Mouse (Mus musculus) neural tube, embryonic 15.5 days (tissue): Measurements from ENCODE around the gene Uqcc3. TPM values are rescaled to one million over a fixed set of nuclear protein-coding genes. Genes with fewer than 3 reads are reported as not detected.

Source experiments
- ATAC-seq: fragments of 200-750 bp; cut with Nextera tagmentation; 2 replicates; pipeline ENCODE4 v1.8.0; 2017; ENCODE audit warnings: mild to moderate bottlenecking, moderate TSS enrichment, moderate library complexity; ENCODE audit not compliant: low FRiP score
- H3K27ac ChIP-seq: fragments of 300-500 bp; sonication (generic); replicated peaks from 2 replicates; pipeline ENCODE4 v1.5.1; 2015; ENCODE audit warnings: mild to moderate bottlenecking, inconsistent platforms
- H3K27me3 ChIP-seq: fragments of 300-500 bp; sonication (generic); replicated peaks from 2 replicates; pipeline ENCODE4 v1.6.1; 2015; ENCODE audit warnings: inconsistent platforms
- H3K36me3 ChIP-seq: fragments of 300-500 bp; sonication (generic); 2 replicates; pipeline ENCODE4 v1.6.1; 2015; ENCODE audit warnings: inconsistent platforms
- H3K4me1 ChIP-seq: fragments of 300-500 bp; sonication (generic); 2 replicates; pipeline ENCODE4 v1.6.1; 2015; ENCODE audit warnings: inconsistent platforms
- H3K4me2 ChIP-seq: fragments of 300-500 bp; sonication (generic); 2 replicates; pipeline ENCODE4 v1.6.1; 2015; ENCODE audit warnings: inconsistent platforms, mild to moderate bottlenecking, moderate library complexity
- H3K4me3 ChIP-seq: fragments of 300-500 bp; sonication (generic); replicated peaks from 2 replicates; pipeline ENCODE4 v1.5.1; 2015; ENCODE audit warnings: mild to moderate bottlenecking, inconsistent platforms
- H3K9ac ChIP-seq: fragments of 300-500 bp; sonication (generic); replicated peaks from 2 replicates; pipeline ENCODE4 v1.6.1; 2015; ENCODE audit warnings: mild to moderate bottlenecking, inconsistent platforms
- H3K9me3 ChIP-seq: fragments of 300-500 bp; sonication (generic); replicated peaks from 2 replicates; pipeline ENCODE4 v1.6.1; 2016; ENCODE audit warnings: inconsistent platforms
- WGBS: fragments of 180-500 bp; shearing (Covaris S2); methylation state at CpG from one replicate; pipeline ENCODE4 v1.1.7; 2015; ENCODE audit warnings: mixed read lengths; 5-methylcytosine and 5-hydroxymethylcytosine counted together
- polyA plus RNA-seq: library from polyadenylated mRNA; unstranded; fragments of >200 nt; fragmentation: Nextera tagmentation; extraction: Ambion mirVana; gene quantifications from 2 replicates; pipeline ENCODE4 v1.2.1, GENCODE M21; 2015

Uqcc3 gene
- polyA plus RNA-seq = 62.6 and 65.7 TPM in 2 replicates

DNA sequence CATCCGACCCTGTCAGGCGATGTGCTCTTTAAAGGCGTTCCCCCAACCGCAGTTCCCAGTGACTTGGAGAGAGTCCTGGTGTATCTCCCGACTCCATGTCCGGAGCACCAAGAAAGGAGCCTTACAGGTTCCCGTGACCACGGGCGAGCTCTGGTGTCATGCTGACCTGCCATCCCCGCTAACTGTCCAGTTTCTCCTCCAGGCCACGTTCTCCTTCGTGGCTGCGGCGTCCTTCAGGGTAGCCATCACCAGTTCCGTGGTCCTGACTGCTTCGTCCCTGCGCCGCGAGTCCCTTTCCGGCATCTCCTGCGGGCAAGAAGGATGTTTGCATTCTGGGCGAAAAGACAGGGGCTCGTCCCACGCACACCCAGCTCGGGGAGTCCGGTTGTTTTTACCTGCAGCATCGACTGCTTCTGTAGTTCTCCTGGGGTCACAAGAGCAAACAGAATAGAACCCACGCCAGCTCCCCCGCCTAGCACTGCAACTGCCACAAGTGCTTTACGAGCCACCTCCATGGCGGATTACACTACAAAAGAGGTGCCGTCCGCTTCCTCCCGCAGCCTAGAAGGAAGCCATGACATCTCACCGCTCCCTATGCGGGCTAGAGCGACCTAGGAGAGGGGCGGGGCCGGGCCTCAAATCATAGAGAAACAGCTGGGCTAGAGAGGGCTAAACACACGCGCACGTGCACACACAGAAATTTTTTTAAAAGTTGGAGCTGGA is at the start of gene Uqcc3:
Gene Uqcc3, minus strand, starts transcription at position 613 of the 723 bp plus-strand sequence.
- peak within 1 kb of the TSS; percentile 83 for H3K9ac ChIP-seq
- H3K27me3 ChIP-seq = no peaks in the 10 kb centered on the region
- peak within 1 kb of the TSS; percentile 68 for H3K4me3 ChIP-seq
- H3K4me1 ChIP-seq = peaks cover 14% of the 10 kb centered on the region
- ATAC-seq = peak; percentile 98
- H3K4me2 ChIP-seq = peak within 1 kb of the TSS; percentile 93
- under 1% methylated on average over 42 of the region's 42 CpGs for WGBS
- H3K36me3 ChIP-seq = peaks cover 23% of the 10 kb centered on the region
- H3K9me3 ChIP-seq = no peaks in the 10 kb centered on the region
- H3K27ac ChIP-seq = peak within 1 kb of the TSS; percentile 88

DNA sequence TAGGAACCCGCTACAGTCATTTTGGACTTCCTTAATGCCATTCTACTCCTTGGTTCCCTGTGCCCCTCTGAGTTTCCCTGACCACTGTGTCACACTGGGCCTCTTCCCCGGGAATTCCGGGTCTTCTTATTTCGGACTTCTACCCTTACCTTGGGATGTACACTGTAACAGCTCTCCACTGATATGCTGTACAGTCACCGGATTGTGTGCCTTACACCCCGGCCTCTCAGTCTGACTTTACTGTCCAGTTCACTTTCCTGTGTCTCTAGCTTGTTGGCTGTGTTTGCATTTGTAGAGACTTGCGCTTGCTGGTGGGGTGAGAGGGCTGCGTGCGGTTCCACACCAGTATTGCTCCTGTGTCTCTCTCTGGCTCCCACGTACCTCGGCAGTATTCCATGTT is 49.4 kb upstream of the Uqcc3 start:
- H3K36me3 ChIP-seq = peaks cover 22% of the 10 kb centered on the region
- H3K27ac ChIP-seq = 0 out of 2 replicates have a peak overlapping the region, but pooled peaks have one; percentile 60
- peak overlapping the region; percentile 50 for H3K9ac ChIP-seq
- no peak for ATAC-seq
- WGBS = 11% methylated on average over 11 of the region's 11 CpGs
- H3K4me1 ChIP-seq = peaks cover 24% of the 10 kb centered on the region
- H3K4me3 ChIP-seq = peak overlapping the region; percentile 52
- no peaks in the 10 kb centered on the region for H3K27me3 ChIP-seq
- peak overlapping the region; percentile 72 for H3K4me2 ChIP-seq
- H3K9me3 ChIP-seq = no peaks in the 10 kb centered on the region

DNA sequence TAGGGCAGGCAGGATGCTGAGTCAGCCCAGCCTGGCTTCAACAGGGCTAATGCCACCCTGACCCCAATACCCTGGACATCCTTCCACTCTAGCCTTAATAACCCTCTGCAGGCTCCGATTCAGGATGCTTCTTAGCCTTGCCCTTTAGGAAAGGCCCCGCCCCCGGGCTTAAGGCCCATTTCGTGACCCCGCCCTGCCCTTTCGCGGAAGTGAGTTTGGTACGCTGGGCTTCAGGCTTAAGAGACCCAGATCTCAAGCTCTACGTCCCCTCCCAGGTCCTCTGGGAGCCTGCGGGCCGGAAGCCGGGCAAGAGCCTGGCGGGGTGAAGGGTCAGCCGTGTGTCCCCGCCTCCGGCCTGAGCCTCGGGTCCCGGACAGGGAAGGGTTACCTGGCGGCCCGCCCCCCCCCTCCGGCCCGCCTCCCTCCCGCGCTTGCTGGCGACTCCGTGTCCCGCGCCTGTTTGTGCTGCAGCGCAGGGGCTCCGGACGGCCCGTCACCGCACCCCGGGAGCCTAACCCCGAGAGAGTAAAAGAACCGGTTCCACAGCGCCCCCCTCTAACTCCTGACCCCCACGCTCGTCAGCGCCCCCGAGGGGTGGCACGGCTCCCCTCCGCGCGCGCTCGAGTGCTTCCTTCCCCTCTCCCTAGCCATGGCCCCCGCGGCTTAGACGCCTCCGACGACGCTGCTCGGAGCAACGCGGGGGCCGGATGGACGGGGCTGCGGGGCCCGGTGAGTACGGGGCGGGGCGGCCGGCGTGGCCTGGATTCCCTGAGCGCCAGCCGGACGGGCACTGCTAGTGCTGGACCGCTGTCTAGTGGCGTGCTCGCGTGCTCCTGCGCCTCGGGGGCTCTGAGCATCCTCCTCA is 48.7 kb upstream of the Uqcc3 start, which contains the start of the genes Rom1 and Eml3:
Gene Rom1, minus strand, starts transcription at position 133 of the 865 bp plus-strand sequence.
Gene Eml3, plus strand, starts transcription at position 329 of the 865 bp plus-strand sequence.
- Histone ChIP-seq H3K4me2 (peak within 1 kb of the TSS; percentile 72), H3K36me3 (peaks cover 22% of the 10 kb centered on the region), H3K27ac (peak within 1 kb of the TSS; percentile 60; the same call in 1 of the 2 replicates), H3K27me3 (no peaks in the 10 kb centered on the region), H3K9ac (peak within 1 kb of the TSS; percentile 50), H3K4me1 (peaks cover 24% of the 10 kb centered on the region), H3K9me3 (no peaks in the 10 kb centered on the region), H3K4me3 (peak within 1 kb of the TSS; percentile 52)
- WGBS = under 1% methylated on average over 58 of the region's 74 CpGs
- peak; percentile 64 for ATAC-seq

DNA sequence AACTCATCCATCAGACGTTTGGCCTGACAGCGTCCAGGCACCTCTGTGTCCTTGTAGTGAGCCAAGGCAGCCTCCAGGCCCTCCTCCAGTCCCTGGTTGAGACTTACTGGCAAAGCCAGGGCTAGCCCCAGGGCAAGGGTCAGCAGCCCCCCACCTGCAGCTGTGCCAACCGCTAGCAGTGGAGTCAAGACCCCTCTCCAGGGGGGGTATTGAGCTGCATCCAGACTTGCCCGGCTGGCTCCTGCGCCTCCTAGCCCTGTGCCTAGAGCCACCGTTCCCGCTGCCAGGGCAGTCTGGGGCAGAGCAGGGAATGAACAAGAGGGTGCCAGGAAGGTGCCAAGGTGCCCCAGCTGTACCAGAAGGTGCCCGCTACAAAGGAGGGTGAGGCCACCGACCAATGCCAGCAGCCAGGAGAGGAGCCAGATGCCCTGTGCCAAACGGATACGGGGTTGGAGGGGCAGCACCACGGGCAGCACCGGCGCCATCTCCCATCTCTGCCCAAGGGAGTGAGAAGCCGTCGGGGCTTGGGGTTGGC is 48.0 kb upstream of the Uqcc3 start:
- 15% methylated on average over 16 of the region's 16 CpGs for WGBS
- Histone ChIP-seq H3K36me3 (peaks cover 22% of the 10 kb centered on the region), H3K27me3 (no peaks in the 10 kb centered on the region), H3K4me3 (peak overlapping the region; percentile 52), H3K27ac (no peak overlapping the region; the same call in 1 of the 2 replicates), H3K9ac (peak overlapping the region; percentile 50), H3K9me3 (no peaks in the 10 kb centered on the region), H3K4me2 (peak overlapping the region; percentile 72), H3K4me1 (peaks cover 24% of the 10 kb centered on the region)
- no peak; the same call in 1 of the 2 replicates for ATAC-seq

DNA sequence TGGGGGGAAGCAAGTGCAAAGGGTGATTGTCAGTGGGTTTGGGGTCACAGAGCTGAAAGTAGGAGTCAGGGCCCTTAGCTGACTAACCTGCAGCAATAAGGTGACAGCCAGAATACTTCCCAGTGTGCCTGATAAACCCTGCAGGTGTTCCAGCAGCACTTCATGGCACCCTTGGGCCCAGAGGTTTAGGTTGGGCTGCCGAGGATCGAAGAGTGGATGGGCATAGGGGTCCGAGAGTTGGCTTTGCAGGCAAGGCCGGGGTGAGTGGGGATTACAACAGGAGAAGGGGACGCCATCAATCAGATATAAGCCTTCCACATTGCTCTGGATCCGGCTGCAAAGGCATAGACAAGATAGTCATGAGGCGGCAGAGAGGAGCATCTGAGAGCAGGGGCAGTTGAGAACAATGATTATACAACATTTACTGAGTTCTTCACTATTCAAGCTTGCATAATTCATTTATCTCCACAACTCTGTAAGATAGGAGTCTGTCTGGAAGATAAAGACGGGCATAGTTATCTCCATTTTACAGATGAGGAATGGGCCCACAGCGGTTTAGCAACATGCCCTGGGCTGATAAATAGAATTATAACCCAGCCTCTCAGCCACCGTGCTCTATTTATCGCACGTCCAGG is 47.3 kb upstream of the Uqcc3 start:
- Histone ChIP-seq H3K4me3 (no peak overlapping the region), H3K9me3 (no peaks in the 10 kb centered on the region), H3K4me2 (no peak overlapping the region), H3K4me1 (peaks cover 24% of the 10 kb centered on the region), H3K27me3 (no peaks in the 10 kb centered on the region), H3K36me3 (peaks cover 27% of the 10 kb centered on the region), H3K9ac (0 out of 2 replicates have a peak overlapping the region, but pooled peaks have one; percentile 3), H3K27ac (no peak overlapping the region)
- no peak for ATAC-seq
- 90% methylated on average over 12 of the region's 12 CpGs for WGBS

DNA sequence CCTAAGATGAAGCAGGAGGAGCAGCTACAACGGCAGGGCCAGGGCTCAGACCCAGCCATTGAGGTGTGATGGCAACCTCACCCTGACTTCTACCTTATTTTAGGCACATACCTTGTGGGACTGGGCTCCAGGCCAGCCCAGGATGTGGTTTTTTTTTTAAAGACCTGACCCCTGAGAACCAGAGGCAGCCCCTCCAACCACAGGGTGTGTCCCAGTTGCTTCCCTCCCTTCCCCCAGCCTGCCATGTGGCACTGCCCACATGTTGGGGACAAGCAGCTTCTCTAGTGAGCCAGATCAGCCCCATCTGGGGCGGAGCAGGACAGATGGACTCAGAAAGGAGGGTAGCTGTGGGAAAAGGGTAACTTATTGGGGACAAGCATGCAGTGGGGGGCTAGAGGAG is 46.0 kb upstream of the Uqcc3 start:
- no peak overlapping the region for H3K9ac ChIP-seq
- H3K27ac ChIP-seq = no peak overlapping the region
- 95% methylated on average over 2 of the region's 2 CpGs for WGBS
- no peak overlapping the region for H3K4me3 ChIP-seq
- H3K4me2 ChIP-seq = no peak overlapping the region
- peaks cover 26% of the 10 kb centered on the region for H3K4me1 ChIP-seq
- no peaks in the 10 kb centered on the region for H3K27me3 ChIP-seq
- peaks cover 31% of the 10 kb centered on the region for H3K36me3 ChIP-seq
- ATAC-seq = no peak
- H3K9me3 ChIP-seq = no peaks in the 10 kb centered on the region

DNA sequence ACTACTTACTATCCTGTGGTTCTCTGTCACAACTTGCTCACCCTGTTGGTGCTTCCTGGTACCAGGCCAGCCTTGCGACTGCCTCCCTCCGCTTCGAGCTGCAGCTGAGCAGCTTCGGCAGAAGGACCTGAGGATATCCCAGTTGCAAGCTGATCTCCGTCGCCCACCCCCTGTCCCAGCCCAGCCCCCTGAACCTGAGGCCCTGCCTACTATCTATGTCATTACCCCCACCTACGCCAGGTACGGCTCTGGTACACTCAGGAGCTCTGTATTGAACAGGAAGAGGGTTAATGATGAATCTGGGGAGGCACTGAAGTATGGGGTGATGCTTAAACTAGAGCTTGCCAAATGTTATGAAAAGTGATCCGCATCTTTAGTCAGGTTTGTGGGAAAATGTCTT is 41.0 kb upstream of the Uqcc3 start:
- Histone ChIP-seq H3K27ac (no peak overlapping the region), H3K9me3 (no peaks in the 10 kb centered on the region), H3K36me3 (peaks cover 22% of the 10 kb centered on the region), H3K4me1 (peaks cover 18% of the 10 kb centered on the region), H3K9ac (no peak overlapping the region), H3K4me2 (peak overlapping the region; percentile 67), H3K4me3 (peak overlapping the region; percentile 66; the same call in 1 of the 2 replicates), H3K27me3 (no peaks in the 10 kb centered on the region)
- no peak for ATAC-seq
- 87% methylated on average over 9 of the region's 9 CpGs for WGBS

DNA sequence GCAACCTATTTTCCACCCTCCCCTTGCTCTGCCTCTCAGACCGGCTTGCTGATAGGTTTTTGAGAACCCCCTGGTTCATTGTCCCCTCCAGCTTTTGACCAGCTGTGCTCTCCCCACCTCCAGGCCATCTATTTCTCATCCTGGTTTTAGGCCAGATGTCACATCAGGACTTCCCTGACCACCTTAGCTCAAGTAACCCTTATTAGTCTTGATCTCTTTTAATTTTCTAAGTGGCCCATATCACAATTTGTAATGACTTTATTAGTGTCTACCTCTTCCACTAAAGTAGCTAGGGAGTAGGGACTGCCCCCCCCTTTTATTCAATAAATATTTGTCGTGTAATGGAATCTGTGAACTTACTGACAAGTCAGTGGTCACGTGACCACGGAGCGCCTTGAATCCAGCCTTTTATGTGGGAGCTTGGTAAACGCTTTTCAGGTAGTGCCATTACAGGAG is 40.1 kb upstream of the Uqcc3 start:
- ATAC-seq = 0 out of 2 replicates have a peak, but pooled peaks have one; percentile 17
- Histone ChIP-seq H3K9me3 (no peaks in the 10 kb centered on the region), H3K4me2 (peak overlapping the region; percentile 67), H3K27ac (peak overlapping the region; percentile 90), H3K27me3 (no peaks in the 10 kb centered on the region), H3K4me3 (peak overlapping the region; percentile 66), H3K4me1 (peaks cover 18% of the 10 kb centered on the region), H3K9ac (peak overlapping the region; percentile 64), H3K36me3 (peaks cover 24% of the 10 kb centered on the region)
- 1% methylated on average over 6 of the region's 6 CpGs for WGBS

DNA sequence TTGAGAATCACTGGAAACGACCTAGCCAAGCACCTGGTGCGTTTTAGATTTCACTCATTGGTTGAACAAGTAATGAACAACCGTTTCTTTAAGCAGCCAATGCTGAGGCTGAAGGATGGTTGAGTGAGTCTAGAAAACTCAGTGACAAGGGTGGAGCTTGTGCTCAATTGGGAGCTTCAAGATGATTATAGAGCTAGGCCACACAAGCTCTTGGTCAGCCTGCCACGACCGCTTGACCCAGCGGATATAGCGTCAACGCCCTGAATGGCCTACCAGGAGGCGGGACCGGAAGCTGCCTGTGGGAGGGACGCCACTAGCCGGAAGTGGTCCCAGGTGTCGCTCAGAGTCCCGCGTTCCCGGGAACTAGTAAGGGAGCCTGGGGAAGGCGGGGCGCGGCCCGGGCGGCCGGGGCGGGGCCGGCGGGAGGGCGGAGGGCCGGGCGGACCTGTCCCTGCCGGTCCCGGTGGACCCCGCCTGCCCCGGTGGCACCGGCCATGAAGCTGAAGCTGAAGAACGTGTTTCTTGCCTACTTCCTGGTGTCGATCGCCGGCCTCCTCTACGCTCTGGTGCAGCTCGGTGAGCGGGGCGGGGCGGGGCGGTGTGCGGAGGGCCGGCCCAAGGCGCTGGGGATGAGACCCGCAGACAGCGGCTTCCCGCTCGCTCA is 39.5 kb upstream of the Uqcc3 start, which contains the start of gene B3gat3:
Gene B3gat3, plus strand, starts transcription at position 302 of the 664 bp plus-strand sequence.
- no peaks in the 10 kb centered on the region for H3K27me3 ChIP-seq
- H3K27ac ChIP-seq = peak within 1 kb of the TSS; percentile 90
- peaks cover 18% of the 10 kb centered on the region for H3K4me1 ChIP-seq
- peaks cover 25% of the 10 kb centered on the region for H3K36me3 ChIP-seq
- peak within 1 kb of the TSS; percentile 66 for H3K4me3 ChIP-seq
- WGBS = 1% methylated on average over 50 of the region's 50 CpGs
- ATAC-seq = peak; percentile 97
- H3K9ac ChIP-seq = peak within 1 kb of the TSS; percentile 64
- no peaks in the 10 kb centered on the region for H3K9me3 ChIP-seq
- H3K4me2 ChIP-seq = peak within 1 kb of the TSS; percentile 67

DNA sequence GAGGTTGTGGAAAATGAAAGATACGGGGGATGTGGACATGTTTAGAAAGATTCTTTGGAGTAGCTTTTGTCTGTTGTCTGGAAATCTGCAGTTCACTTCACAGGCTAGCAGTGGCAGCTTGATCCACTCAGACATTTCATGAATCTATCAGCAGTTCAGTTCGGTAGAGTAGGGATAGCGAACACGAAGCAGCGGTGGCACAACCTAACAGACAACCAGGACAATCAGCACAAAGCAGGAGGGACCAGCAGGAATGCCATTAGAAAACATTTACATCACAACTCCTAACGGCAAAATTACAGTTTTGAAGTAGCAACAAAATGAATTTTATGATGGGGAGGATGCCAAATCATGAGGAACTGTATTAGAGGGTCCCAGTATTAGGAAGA is 39.0 kb upstream of the Uqcc3 start:
- 0 out of 2 replicates have a peak, but pooled peaks have one; percentile 2 for ATAC-seq
- peak overlapping the region; percentile 64 for H3K9ac ChIP-seq
- WGBS = 51% methylated on average over 6 of the region's 6 CpGs

More for the DNA sequence above, 39.0 kb upstream of the Uqcc3 start:
- Histone ChIP-seq H3K4me2 (peak overlapping the region; percentile 67), H3K27me3 (no peaks in the 10 kb centered on the region), H3K9me3 (no peaks in the 10 kb centered on the region), H3K4me3 (peak overlapping the region; percentile 66), H3K36me3 (peaks cover 30% of the 10 kb centered on the region), H3K27ac (peak overlapping the region; percentile 90), H3K4me1 (peaks cover 18% of the 10 kb centered on the region)
